Mouse (Mus musculus) E14TG2a.4 (cell line): ENCODE data around the gene Olfr97.

Source experiments
- CTCF ChIP-seq: conservative IDR thresholded peaks from 2 replicates; pipeline ENCODE4 v1.5.1; 2014; ENCODE audit warnings: low read length
- NANOG ChIP-seq: IDR thresholded peaks from 2 replicates; pipeline ENCODE4 v1.6.1; 2014; ENCODE audit warnings: borderline replicate concordance, low read length, mixed read lengths
- POU5F1 ChIP-seq: IDR thresholded peaks from 2 replicates; pipeline ENCODE4 v1.6.1; 2014; ENCODE audit warnings: low read length, borderline replicate concordance

DNA sequence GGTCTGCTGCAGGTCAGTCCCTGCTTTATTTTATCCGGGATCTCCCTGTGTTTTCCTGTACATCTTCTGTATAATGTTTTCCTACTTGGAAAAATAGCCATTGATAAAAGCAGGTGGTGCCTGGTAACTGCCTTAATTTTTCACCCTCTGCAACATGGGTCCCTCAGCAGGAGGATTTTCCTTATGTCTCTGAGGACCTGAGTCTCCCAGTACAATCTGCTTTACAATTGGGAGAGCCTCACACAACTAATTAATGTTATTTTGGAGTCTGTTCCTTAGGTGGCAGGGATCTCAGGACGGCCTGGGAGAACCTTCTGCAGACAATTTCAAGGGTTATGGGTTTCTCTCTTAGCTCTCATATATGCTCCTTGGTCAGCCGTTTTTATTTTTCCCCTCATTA, 24.1 kb downstream of the Olfr97 start, which contains the start of gene Olfr95:
- TF ChIP-seq CTCF (no peak), POU5F1 (no peak), NANOG (no peak)
